Mouse (Mus musculus): Measurements from ENCODE around the gene Gm6377. TPM values are rescaled to one million over a fixed set of nuclear protein-coding genes. Genes with fewer than 3 reads are reported as not detected.
A peak's percentile ranks its signal among the peaks of the same experiment; 100 is the strongest.

Gm6377 gene
- polyA plus RNA-seq, 1 experiment from 2014 or later, result 0.17 TPM

DNA sequence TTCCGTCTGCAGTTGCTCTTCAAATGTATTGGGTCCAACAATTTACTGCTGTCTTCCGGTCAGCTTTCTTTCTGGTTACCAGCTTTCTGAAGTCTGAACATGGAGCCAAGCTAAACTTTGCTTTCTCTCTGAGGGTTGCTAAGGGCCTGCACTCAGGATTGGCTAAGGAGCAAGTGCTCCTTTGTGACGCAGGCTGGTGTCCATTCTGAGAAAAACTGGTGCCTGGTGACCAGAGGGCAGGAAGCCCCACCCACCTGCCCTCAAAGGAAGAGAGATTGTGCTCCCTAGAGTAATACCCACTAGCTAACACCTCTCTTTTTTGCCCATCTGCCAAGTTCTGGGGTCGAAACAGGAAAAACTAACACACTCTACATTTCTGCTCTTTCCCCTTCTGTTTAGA, 5.6 kb upstream of the Gm6377 start:
- Histone ChIP-seq H3K9ac (ENCODE audit: low read length) (no peak overlapping the region), H3K9me3 (replicated peaks; ENCODE audit: control insufficient read depth, low read length) (no peaks in the 10 kb centered on the region), H3K4me2 (ENCODE audit: low read length) (no peak overlapping the region), H3K4me3 (ENCODE audit: low read depth, low read length) (no peak overlapping the region), H3K4me1 (ENCODE audit: control insufficient read depth, insufficient read depth, low read length) (no peaks in the 10 kb centered on the region), H3K27ac (ENCODE audit: low read depth, low read length) (no peak overlapping the region), H3K27me3 (replicated peaks; ENCODE audit: control insufficient read depth, insufficient read depth, low read length) (no peaks in the 10 kb centered on the region), H3K36me3 (ENCODE audit: control insufficient read depth, insufficient read depth, low read length) (no peaks in the 10 kb centered on the region)
- WGBS, result 73% methylated on average over 4 of the region's 4 CpGs
- DNase-seq (ENCODE audit: low spot score) (peak; percentile 0), ATAC-seq (no peak)

- 69% methylated on average over 4 of the region's 4 CpGs for WGBS
- Histone ChIP-seq H3K4me2 (ENCODE audit: low read length) (no peak overlapping the region), H3K4me1 (ENCODE audit: control insufficient read depth, insufficient read depth, low read length) (no peaks in the 10 kb centered on the region), H3K9me3 (replicated peaks; ENCODE audit: control insufficient read depth, low read length) (no peaks in the 10 kb centered on the region), H3K36me3 (ENCODE audit: control insufficient read depth, insufficient read depth, low read length) (no peaks in the 10 kb centered on the region), H3K9ac (ENCODE audit: low read length) (no peak overlapping the region), H3K27ac (ENCODE audit: low read depth, low read length) (no peak overlapping the region), H3K4me3 (ENCODE audit: low read depth, low read length) (no peak overlapping the region), H3K27me3 (replicated peaks; ENCODE audit: control insufficient read depth, insufficient read depth, low read length) (no peaks in the 10 kb centered on the region)
- DNase-seq (ENCODE audit: low spot score), result no peak
- no peak for ATAC-seq
Measured at GRCm38 (mm10) chrX:109191436-109191835, 5.1 kb upstream of the Gm6377 start.

- DNase-seq (ENCODE audit: low spot score), result no peak
Measured at GRCm38 (mm10) chrX:109207843-109208242, 11.3 kb downstream of the Gm6377 start.

DNA sequence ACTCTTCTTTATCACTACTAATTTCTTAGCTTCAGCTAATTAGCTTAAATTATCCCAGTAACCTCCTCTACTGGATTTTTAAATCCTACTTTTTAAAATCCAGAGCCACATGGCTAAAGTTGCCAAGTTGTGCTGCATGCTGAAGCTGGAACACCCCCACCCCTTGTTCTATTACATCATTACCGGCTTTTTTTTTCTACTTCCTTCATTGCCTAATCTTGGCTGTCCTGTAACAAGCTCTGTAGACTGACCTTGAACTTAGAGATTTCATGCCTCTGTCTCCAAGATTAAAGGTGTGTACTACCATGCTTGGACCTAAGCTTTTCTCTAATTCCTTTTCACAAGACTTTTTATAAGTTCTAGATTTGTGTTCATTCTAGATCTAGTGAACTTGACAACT, 32.2 kb downstream of the Gm6377 start:
- Histone ChIP-seq H3K4me3 (ENCODE audit: low read depth, low read length) (no peak overlapping the region), H3K4me1 (ENCODE audit: control insufficient read depth, insufficient read depth, low read length) (no peaks in the 10 kb centered on the region), H3K27ac (ENCODE audit: low read depth, low read length) (no peak overlapping the region), H3K36me3 (ENCODE audit: control insufficient read depth, insufficient read depth, low read length) (no peaks in the 10 kb centered on the region), H3K27me3 (replicated peaks; ENCODE audit: control insufficient read depth, insufficient read depth, low read length) (no peaks in the 10 kb centered on the region), H3K4me2 (ENCODE audit: low read length) (no peak overlapping the region), H3K9ac (ENCODE audit: low read length) (no peak overlapping the region), H3K9me3 (replicated peaks; ENCODE audit: control insufficient read depth, low read length) (no peaks in the 10 kb centered on the region)
- DNase-seq (ENCODE audit: low spot score) (no peak), ATAC-seq (no peak)
- 94% methylated on average over 1 of the region's 1 CpGs for WGBS

More at GRCm38 (mm10) chrX:109207843-109208242, 11.3 kb downstream of the Gm6377 start:
- ATAC-seq, result no peak
- no peak overlapping the region for H3K4me3 ChIP-seq (ENCODE audit: low read depth, low read length)
- no peaks in the 10 kb centered on the region for H3K27me3 ChIP-seq (replicated peaks; ENCODE audit: control insufficient read depth, insufficient read depth, low read length)
- H3K36me3 ChIP-seq (ENCODE audit: control insufficient read depth, insufficient read depth, low read length), result no peaks in the 10 kb centered on the region
- no peak overlapping the region for H3K27ac ChIP-seq (ENCODE audit: low read depth, low read length)
- no peak overlapping the region for H3K4me2 ChIP-seq (ENCODE audit: low read length)
- no peak overlapping the region for H3K9ac ChIP-seq (ENCODE audit: low read length)
- H3K9me3 ChIP-seq (replicated peaks; ENCODE audit: control insufficient read depth, low read length), result no peaks in the 10 kb centered on the region
- H3K4me1 ChIP-seq (ENCODE audit: control insufficient read depth, insufficient read depth, low read length), result no peaks in the 10 kb centered on the region

GRCm38 (mm10) chrX:109235383-109236036, 39.0 kb downstream of the Gm6377 start:
- no peak overlapping the region for H3K4me3 ChIP-seq (ENCODE audit: low read depth, low read length)
- H3K9ac ChIP-seq (ENCODE audit: low read length), result no peak overlapping the region
- H3K27ac ChIP-seq (ENCODE audit: low read depth, low read length), result no peak overlapping the region
- ATAC-seq (no peak), DNase-seq (ENCODE audit: low spot score) (no peak)
- no peaks in the 10 kb centered on the region for H3K36me3 ChIP-seq (ENCODE audit: control insufficient read depth, insufficient read depth, low read length)
- H3K4me2 ChIP-seq (ENCODE audit: low read length), result no peak overlapping the region
- H3K4me1 ChIP-seq (ENCODE audit: control insufficient read depth, insufficient read depth, low read length), result no peaks in the 10 kb centered on the region
- H3K9me3 ChIP-seq (replicated peaks; ENCODE audit: control insufficient read depth, low read length), result no peaks in the 10 kb centered on the region
- 97% methylated on average over 3 of the region's 3 CpGs for WGBS
- H3K27me3 ChIP-seq (replicated peaks; ENCODE audit: control insufficient read depth, insufficient read depth, low read length), result no peaks in the 10 kb centered on the region

- Histone ChIP-seq H3K27ac (ENCODE audit: low read depth, low read length) (no peak overlapping the region), H3K9me3 (replicated peaks; ENCODE audit: control insufficient read depth, low read length) (no peaks in the 10 kb centered on the region), H3K4me3 (ENCODE audit: low read depth, low read length) (no peak overlapping the region), H3K4me2 (ENCODE audit: low read length) (no peak overlapping the region), H3K27me3 (replicated peaks; ENCODE audit: control insufficient read depth, insufficient read depth, low read length) (no peaks in the 10 kb centered on the region), H3K4me1 (ENCODE audit: control insufficient read depth, insufficient read depth, low read length) (no peaks in the 10 kb centered on the region), H3K9ac (ENCODE audit: low read length) (no peak overlapping the region), H3K36me3 (ENCODE audit: control insufficient read depth, insufficient read depth, low read length) (no peaks in the 10 kb centered on the region)
- ATAC-seq (no peak), DNase-seq (ENCODE audit: low spot score) (peak; percentile 50)
Measured at GRCm38 (mm10) chrX:109238163-109238562, 41.6 kb downstream of the Gm6377 start.

Other genes starting within 250 kb of the Gm6377 start
- 13.3 and 14.8 TPM in 2 replicates for gene Hmgn5, start 183.4 kb upstream of the Gm6377 start, polyA plus RNA-seq (2014; fragmentation: Nextera tagmentation; extraction: Ambion mirVana)
- gene Sh3bgrl, start 101.4 kb upstream of the Gm6377 start, polyA plus RNA-seq (2014; fragmentation: Nextera tagmentation; extraction: Ambion mirVana), result 99.3 and 152 TPM in 2 replicates

Data from forebrain, embryonic 14.5 days (tissue).